Mouse (Mus musculus) cerebellum, adult 2 months (tissue): ENCODE data around the gene Cers6. TPM values are rescaled to one million over a fixed set of nuclear protein-coding genes. Genes with fewer than 3 reads are reported as not detected.

ENCODE experiments used
- DNase-seq, 2 experiments: peaks; one replicate each; pipeline ENCODE4 v3.0.0; 2021
- H3K27ac ChIP-seq: fragments of 200-500 bp; 2 replicates; pipeline ENCODE4 v1.5.1; 2012; ENCODE audit warnings: low read length, control low read depth, inconsistent platforms; ENCODE audit not compliant: insufficient read depth
- H3K27me3 ChIP-seq: fragments of 200-500 bp; 2 replicates; pipeline ENCODE4 v1.6.1; 2012; ENCODE audit warnings: inconsistent platforms, mild to moderate bottlenecking, low read length, moderate library complexity; ENCODE audit not compliant: control insufficient read depth, insufficient read depth
- H3K4me1 ChIP-seq: fragments of 200-500 bp; 2 replicates; pipeline ENCODE4 v1.6.1; 2011; ENCODE audit warnings: low read length; ENCODE audit not compliant: control insufficient read depth, insufficient read depth
- H3K4me3 ChIP-seq: fragments of 200-500 bp; replicated peaks from 2 replicates; pipeline ENCODE3; 2011; ENCODE audit warnings: mild to moderate bottlenecking, low read depth, low read length, control low read depth; ENCODE audit not compliant: insufficient read depth
- CTCF ChIP-seq: fragments of 200-500 bp; IDR thresholded peaks from 2 replicates; pipeline ENCODE4 v1.5.1; 2011; ENCODE audit warnings: low read depth, mild to moderate bottlenecking, control low read depth, low read length, moderate library complexity, borderline replicate concordance; ENCODE audit not compliant: insufficient read depth
- POLR2A ChIP-seq: fragments of 200-500 bp; IDR thresholded peaks from 2 replicates; pipeline ENCODE4 v1.6.1; 2011; ENCODE audit warnings: low read length, control low read depth, borderline replicate concordance; ENCODE audit not compliant: insufficient read depth
- WGBS: fragments of 180-500 bp; shearing (Covaris S2); methylation state at CpG from one replicate; pipeline ENCODE4 v1.1.7; 2018; 5-methylcytosine and 5-hydroxymethylcytosine counted together
- polyA plus RNA-seq: library from polyadenylated mRNA; depleted of rRNA; stranded (reverse); fragments of >200 nt; gene quantifications from 2 replicates; pipeline ENCODE4 v1.2.3, GENCODE M21; 2012

Gene Cers6
- polyA plus RNA-seq, 1 experiment: 29.8 TPM

- Histone ChIP-seq H3K27ac (no peak overlapping the region), H3K4me3 (no peak overlapping the region), H3K4me1 (peaks cover 3% of the 10 kb centered on the region; the same call in 1 of the 2 replicates), H3K27me3 (no peaks in the 10 kb centered on the region; the same call in 1 of the 2 replicates)
- TF ChIP-seq POLR2A (no peak), CTCF (no peak)
- 78% methylated on average over 4 of the region's 4 CpGs for WGBS
- no peak for DNase-seq
Measured at GRCm38 (mm10) chr2:68932240-68932639, 71.0 kb downstream of the Cers6 start.

DNA sequence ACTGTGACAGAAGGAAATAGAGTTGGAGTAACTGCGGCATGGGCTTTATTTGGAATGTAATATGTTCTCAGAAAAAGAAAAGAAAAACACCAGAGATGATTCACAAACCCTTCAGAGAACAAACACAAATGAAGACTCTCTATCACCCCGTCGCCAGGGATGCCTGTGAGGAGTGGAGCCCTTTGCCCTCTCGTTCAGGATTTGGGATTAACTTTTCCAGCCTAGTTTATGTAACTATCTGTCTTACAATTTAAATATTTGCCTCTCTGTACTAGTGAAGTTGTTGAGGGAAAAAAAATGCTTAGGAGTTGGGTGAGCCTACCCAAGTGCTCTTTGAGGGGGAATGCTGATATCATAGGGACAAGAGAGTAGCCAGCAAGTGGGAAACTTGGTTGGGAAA, 71.4 kb downstream of the Cers6 start:
- no peak overlapping the region for H3K27ac ChIP-seq

GRCm38 (mm10) chr2:68934651-68935050, 73.4 kb downstream of the Cers6 start:
- Histone ChIP-seq H3K4me3 (no peak overlapping the region), H3K4me1 (peaks cover 3% of the 10 kb centered on the region; the same call in 1 of the 2 replicates), H3K27me3 (no peaks in the 10 kb centered on the region; the same call in 1 of the 2 replicates), H3K27ac (no peak overlapping the region)
- WGBS: 81% methylated on average over 6 of the region's 6 CpGs
- DNase-seq: no peak
- no peak for TF ChIP-seq CTCF
- TF ChIP-seq POLR2A: no peak

More for the DNA sequence above, 71.4 kb downstream of the Cers6 start:
- TF ChIP-seq CTCF (no peak), POLR2A (no peak)
- WGBS: 90% methylated on average over 4 of the region's 4 CpGs
- no peak overlapping the region for H3K4me3 ChIP-seq
- no peaks in the 10 kb centered on the region; the same call in 1 of the 2 replicates for H3K27me3 ChIP-seq
- H3K4me1 ChIP-seq: peaks cover 3% of the 10 kb centered on the region; the same call in 1 of the 2 replicates
- no peak for DNase-seq

- peaks cover 3% of the 10 kb centered on the region; the same call in 1 of the 2 replicates for H3K4me1 ChIP-seq
- H3K4me3 ChIP-seq: no peak overlapping the region
- no peak for DNase-seq
- no peak overlapping the region for H3K27ac ChIP-seq
- 89% methylated on average over 2 of the region's 2 CpGs for WGBS
- no peak for TF ChIP-seq POLR2A
- TF ChIP-seq CTCF: no peak
- H3K27me3 ChIP-seq: no peaks in the 10 kb centered on the region; the same call in 1 of the 2 replicates
Measured at GRCm38 (mm10) chr2:68935721-68936294, 74.6 kb downstream of the Cers6 start.

- H3K27ac ChIP-seq: no peak overlapping the region
- WGBS: 81% methylated on average over 4 of the region's 4 CpGs
- H3K4me3 ChIP-seq: no peak overlapping the region
- no peaks in the 10 kb centered on the region; the same call in 1 of the 2 replicates for H3K27me3 ChIP-seq
- peaks cover 3% of the 10 kb centered on the region; the same call in 1 of the 2 replicates for H3K4me1 ChIP-seq
- DNase-seq: no peak
- TF ChIP-seq POLR2A (no peak), CTCF (no peak)
Measured at GRCm38 (mm10) chr2:68936773-68937172, 75.5 kb downstream of the Cers6 start.

DNA sequence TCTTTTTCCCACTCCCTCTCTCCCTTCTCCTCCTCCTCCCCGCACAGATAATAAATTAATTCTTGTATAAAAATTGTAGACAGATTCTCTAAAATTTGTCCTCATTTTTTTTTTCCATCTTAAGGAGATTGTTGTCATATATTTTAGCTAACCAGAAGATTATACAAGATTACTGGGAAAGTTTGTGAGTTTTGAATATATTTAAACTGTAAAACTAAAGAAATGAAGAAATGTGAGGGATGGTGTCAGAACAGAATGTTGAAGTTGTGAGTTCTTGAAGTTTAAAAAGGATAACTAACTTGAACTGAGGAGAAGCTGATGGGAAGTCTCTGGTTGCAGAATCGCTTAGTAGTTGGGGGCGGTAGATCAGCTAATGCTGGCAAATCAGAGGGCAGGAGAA, 76.6 kb downstream of the Cers6 start:
- no peak overlapping the region for H3K27ac ChIP-seq
- H3K4me1 ChIP-seq: peaks cover 3% of the 10 kb centered on the region; the same call in 1 of the 2 replicates
- H3K4me3 ChIP-seq: no peak overlapping the region
- DNase-seq: no peak
- TF ChIP-seq CTCF (no peak), POLR2A (no peak)
- no peaks in the 10 kb centered on the region; the same call in 1 of the 2 replicates for H3K27me3 ChIP-seq
- 96% methylated on average over 3 of the region's 3 CpGs for WGBS

- Histone ChIP-seq H3K27ac (no peak overlapping the region), H3K27me3 (no peaks in the 10 kb centered on the region), H3K4me1 (peaks cover 6% of the 10 kb centered on the region), H3K4me3 (no peak overlapping the region)
- TF ChIP-seq POLR2A (no peak), CTCF (no peak)
- no peak for DNase-seq
- 69% methylated on average over 2 of the region's 2 CpGs for WGBS
Measured at GRCm38 (mm10) chr2:68944898-68945297, 83.7 kb downstream of the Cers6 start.

GRCm38 (mm10) chr2:68945976-68946375, 84.7 kb downstream of the Cers6 start:
- Histone ChIP-seq H3K4me3 (no peak overlapping the region), H3K4me1 (peaks cover 6% of the 10 kb centered on the region), H3K27me3 (no peaks in the 10 kb centered on the region), H3K27ac (no peak overlapping the region)
- DNase-seq: no peak
- WGBS: 98% methylated on average over 2 of the region's 2 CpGs
- TF ChIP-seq POLR2A: no peak
- no peak for TF ChIP-seq CTCF
